Mouse (Mus musculus): Measurements from ENCODE around the gene Cir1.
A peak's percentile ranks its signal among the peaks of the same experiment; 100 is the strongest.

Cir1 gene

DNA sequence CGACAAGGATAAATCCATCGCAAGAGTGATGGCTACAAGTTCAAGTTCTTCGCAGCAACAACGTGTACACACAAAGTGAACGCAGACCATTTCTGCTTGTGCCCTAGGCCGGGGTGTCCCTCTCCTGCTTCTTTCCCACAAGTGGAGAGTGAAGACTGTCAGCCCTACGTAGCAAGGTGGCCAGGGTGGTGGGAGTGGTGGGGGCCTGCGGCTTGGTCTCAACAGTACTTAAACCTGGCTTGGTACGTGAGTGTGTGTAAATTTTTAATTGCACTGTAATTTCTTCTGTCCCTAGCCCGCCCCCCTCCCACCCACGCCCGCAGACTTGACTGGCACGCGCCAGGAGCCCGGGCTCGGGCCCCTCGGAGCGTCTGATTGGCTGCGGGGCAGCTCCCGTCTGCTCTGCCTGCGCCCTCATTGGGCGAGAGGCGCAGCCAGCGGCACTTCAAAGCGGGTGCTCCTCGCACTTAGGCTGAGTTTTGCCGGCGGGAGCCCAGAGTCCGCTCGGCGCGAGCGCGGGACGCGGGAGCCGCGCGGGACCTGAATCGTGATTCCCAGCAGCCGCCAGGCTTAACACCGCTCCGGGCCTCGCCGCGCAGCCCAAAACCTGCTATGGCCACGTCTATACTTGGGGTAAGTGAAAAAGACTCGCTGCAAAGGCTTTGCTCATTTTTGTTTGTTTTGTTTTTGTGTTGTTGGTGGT is 40.9 kb downstream of the Cir1 start, which contains the start of gene Sp9:
Gene Sp9, plus strand, starts transcription at position 467 of the 703 bp plus-strand sequence.
- DNase-seq = peak in 1 of 2 experiments; percentile 58

DNA sequence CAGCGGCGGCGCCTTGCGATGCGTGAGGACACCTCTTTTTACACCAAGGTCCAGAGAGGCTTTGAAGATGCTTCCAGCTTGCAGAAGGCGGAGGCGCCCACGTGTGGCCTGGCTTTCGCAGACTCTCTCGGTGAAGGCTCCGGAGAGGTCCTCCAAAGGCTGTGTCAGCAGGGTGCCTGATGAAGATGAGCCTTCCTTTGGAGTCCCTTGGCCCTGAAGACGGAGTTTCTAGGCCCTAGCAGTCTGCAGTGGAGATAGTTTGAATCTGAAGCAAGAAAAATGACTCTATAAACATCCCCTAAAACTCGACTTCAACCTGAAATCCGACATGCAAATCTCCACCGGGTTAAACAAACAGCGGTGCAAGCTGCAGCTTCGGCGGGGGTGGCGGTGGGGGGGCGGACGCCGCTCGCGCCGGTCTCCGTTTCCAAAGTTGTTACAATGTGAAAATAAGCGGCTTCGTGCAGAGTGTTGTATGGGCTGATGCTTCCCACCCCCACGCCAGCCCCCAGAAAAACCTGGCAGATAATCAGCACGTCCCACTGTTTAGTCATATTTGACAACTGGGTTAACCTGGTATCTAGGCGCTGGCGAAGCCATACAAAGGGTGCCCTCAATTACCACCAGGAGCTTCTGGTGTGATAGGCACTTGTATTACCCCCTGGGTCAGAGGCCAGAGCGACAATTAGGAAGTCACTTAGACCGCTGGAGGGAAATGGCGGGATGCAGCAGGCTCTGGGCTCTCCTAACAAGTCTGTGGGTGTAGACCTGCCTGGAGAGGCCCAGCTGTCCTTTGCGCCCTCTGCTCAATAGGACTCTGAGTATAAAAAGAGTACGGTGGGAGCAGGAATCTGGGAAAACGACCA is 41.7 kb downstream of the Cir1 start:
- no peak for DNase-seq

DNA sequence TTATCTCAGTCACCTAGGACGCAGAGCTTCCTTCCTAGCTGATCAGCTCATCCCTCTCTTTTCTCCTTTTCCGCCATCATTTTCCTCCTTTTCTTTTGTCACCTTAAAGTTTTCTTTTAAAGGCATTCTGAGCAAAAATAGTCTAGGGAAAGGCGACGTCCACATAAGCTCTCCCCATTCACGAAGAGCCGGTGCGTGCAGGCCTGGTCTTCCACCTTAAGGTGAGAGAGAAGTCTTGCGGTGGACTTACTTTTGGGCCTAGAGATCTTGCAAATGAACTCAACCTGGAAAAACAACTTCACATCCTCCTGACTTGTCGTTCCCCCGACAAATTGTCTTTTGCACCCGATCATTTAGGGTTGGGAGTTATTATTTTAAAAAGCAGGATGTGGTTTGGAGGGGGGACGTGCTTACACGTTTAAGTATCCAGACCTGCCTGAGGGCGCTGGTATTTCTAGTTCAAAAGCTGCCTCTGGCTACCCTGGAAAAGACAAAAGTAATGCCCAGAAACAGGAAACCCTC is 42.4 kb downstream of the Cir1 start:
- DNase-seq = no peak

DNA sequence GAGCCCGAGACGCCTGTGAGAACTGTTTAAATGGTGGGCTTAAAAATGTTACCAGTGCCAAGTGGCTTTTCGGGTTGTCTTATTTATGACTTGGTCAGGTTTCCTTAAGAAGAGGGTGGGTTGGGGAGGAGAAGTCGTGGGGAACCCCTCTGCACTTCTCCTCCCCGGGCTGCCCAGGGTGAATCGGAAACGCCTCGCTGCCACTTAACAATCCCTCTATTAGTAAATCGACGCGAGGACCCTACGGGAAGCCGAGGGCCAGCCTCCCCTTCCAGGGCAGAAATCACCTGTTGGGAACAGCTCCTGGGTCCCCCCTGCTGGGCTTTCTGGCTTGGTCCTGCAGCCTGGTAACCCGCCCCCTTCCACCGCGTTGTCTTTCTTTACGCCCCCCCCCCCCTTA is 42.8 kb downstream of the Cir1 start:
- DNase-seq = no peak

DNA sequence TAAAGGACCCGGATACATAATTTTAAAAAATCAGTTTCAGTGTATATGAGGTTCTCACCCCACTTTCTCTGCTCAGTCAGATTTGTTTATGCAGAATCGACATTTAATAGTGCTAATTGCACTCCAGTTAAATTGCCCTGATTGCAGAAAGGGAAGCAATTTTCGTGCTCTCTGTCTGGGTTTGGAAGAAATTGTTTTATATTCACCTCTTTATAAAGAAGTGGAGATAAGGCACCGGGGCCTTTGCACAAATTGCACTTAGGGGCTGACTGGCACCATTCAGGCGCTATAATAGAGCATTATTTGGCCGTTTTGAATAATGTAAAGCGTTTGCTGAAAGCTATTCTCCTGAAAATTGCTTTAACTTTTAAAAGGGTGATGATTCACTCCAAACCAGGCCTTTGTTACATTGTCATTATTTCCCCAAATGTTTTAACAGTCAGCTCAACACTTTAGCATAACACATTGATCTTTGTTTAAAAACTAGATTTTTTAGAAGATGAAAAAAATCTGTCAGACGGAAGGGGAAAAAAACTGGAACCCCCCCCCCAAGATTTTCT is 43.6 kb downstream of the Cir1 start:
- DNase-seq = no peak

DNA sequence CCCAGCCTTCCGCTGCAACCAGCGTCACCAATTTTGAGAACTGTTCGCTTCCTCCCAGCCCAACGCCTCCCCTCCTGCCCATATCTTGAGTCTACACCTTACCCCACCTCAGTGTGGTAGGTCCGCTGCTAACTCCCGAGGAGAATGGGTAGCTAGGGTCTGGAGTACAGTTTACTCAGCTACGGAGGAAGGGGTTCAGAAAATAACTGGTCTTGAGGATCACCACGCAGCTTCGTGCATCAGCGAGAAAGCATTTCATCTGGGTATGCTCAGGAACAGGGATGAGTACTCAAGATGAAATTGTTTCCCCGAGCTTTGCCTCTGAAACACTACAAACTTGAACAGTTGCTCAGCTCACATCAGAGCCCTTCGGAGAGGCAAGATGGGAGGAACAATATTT is 44.2 kb downstream of the Cir1 start:
- DNase-seq = no peak

DNA sequence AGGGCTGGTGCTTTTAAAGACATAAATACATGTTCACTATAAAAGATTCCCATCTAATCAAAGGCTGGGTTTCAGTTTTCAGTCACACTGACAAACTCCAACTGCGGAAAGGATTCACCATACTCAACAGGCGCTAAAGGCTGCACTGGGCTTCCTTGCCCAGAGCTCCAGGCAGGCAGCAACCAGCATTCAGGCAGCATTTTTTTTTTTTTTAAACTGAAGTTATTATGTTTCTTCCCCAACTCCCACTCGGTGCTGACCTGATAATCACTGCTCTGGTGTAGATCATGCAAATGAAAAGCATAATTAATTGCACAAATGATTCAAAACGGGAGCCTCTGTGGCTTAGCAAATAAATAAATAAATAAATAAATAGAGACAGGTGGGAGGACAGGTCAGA is 44.7 kb downstream of the Cir1 start:
- no peak for DNase-seq

DNA sequence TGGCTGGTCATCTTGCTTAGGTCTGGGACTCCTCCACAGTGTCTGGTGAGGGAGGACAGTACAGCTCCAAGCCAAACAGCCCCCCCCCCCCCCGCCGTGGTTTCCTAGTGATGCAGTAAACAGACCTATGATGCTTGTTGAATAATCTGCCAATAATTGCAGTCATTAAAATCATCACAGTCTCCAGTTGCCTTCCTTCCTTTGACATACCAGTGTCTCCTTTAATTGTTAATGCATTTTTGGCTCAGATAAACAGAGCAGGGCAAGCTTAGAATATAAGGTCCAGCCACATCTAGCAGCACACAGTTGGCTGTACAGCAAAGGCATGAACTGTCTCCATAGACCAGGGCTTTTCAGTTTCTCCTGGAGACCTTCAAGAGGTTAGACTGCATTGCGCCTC is 45.3 kb downstream of the Cir1 start:
- DNase-seq = no peak

DNA sequence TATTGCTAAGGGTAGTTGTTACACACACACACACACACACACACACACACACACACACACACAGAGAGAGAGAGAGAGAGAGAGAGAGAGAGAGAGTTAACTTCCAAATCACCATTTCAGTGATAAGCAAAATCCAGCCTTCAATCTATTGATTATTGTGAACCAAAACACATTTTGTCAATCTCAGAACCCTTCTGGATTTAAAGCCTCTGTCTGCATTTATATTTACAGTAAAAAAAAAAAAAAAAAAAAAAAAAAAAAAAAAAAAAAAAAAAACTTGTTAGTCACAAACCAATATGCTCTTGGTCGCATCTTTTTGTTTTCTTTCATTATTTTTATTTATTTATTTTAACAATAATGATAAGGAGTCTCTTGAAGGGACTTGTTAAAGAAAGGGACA is 45.9 kb downstream of the Cir1 start:
- DNase-seq = no peak

DNA sequence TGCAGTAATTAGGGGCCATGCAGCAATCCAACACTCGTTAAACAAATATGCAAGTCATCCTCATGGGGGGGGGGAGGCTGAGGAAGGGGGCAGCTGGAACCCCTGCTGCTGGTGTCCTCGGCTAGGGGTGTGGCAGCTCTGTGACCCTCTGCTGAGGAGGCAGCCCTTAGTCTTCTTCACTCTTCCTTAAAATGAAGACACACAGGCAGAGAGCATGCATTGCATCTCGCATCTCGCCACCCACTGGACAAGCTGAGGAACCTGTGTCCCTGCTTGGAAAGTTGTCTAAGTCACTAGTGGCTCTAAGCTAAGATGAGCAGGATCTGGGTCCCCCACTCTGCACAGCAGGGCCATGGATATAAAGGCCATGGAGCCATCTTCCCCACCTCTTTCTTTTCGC is 46.5 kb downstream of the Cir1 start:
- DNase-seq = no peak

DNA sequence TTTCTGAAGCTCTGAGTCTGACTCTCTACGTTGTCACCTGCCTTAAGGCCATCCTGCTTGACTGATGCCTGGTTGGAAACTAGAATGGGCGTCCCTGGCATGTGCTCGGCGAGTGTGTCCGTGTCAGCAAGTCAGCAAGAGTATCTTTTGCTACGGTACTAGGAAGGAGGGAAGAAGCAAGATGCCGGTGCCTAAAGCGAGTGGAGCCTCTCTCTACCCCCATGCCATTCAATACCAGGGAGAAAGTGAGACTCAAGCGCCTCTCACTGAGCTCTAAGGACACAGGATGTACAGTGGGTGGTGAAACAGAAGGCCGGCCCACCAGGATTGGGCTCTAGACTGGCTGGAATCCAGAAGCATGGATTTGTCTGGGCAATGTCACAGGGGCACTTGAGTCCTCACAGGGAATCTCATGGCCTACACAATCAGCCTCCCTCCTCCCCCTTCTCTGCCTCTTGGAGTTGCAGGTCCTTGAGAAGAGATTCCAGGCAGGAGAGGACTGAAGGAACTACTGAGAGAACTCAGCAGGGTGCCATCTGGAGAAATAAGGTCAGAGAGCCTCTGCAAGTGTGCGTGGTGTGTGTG is 47.8 kb downstream of the Cir1 start:
- DNase-seq = no peak

DNA sequence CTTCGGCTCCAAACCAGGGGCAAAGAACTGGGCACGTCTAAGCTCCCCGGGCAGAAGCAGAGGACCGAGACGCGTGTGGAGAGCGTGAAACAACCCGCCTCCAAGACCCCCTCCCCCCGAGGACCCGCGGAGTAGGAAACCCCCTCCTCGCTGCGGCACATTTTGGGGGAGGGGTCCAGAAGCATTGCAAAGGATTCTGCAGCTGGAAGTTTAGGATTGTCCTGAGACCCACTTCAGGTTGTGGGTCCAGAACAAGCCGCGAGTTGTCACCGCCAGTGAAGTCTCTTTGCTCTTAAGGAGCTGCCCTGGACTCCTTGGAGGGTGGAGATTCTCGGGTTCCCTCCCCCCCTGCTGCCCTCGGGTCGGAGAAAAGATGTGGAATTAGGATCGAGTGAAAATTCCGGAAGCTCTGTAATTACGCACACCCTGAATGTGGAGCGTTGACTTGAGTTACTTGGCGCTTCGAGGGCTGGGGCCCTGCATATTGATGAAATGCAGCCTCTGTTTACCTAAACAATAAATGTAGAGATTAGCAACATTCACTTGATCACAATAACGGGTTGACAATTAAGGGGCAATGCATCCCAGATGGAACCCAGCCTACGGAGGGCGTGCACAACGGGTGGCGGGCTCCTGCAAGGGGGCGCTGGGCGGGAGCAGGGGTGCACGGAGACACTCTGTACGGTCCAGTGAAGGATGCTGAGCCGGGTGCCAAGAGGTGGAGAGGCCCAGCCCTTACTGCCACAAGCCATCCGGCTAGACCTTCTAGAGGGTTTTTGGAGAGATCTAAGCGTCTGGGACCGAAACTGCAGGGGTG is 48.5 kb downstream of the Cir1 start:
- DNase-seq = no peak

DNA sequence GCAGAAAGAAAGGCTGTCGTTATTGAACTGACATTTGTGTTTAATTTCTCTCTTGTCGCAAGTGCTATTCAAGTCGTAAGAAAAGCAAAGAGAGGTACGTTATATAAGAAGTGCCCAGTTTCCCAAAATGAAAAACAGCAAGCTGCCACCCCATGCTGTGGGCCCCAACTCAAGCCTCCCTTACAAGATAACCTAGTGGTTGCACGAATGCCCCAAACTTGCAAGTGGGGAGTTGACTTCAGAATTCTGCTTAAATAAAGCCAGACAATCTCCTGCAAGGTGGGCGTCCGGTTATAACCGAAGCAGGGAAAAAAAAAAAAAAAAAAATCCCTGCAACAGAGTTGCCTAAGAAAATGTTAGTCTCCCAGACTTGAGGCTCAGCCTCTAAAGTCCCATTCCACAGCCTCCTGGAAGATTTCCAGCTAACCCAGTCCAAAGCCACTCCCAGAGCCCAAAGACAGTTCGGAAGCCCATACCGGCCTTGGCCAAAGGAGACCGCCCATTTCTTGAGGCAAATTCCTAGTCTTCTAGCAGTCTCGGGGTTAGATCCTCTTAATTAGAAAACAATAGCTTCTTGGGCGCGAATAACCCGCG is 49.2 kb downstream of the Cir1 start:
- no peak for DNase-seq

DNA sequence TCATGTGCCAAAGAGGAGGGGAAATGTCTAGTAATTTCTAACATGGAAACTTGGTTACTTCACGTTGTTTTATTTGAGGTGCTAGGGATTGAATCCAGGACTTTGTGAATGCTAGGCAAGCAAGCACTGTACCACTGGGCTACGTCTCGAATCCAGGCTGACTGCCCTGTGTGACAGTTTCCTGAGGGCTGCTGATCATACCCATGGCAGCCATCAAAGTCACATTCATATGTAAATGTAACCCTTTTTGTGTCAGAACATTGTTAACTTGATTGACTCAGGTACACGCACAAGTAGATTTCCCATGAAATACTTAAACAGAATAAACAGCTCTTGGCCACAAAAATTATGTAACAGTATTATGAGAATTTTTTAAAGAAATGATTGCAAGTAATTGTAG is 63.8 kb downstream of the Cir1 start:
- no peak for DNase-seq

DNA sequence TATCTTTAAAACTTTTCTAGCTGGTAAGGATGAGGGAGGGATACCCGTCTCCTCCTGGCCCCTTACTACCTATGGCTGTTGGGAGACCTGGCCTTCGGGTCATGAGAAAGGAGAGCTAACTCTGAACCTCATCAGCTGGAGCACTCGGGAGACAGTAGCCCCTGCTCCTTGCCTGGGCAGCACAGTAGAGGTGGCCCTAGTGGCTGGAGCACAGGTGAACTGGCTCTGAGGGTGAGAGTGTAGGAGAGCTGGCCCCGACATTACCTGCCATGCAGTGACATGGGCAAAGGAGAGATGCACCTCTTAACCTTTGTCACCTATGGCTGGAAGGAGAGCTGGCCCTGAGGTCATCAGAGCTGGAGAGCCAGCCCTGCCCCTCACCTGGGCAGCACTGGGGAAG is 71.2 kb downstream of the Cir1 start:
- DNase-seq = no peak

All from kidney, postnatal 25 days (tissue).